Mouse (Mus musculus): Measurements from ENCODE around the gene Susd6. TPM values are rescaled to one million over a fixed set of nuclear protein-coding genes. Genes with fewer than 3 reads are reported as not detected.

Gene Susd6
- polyA plus RNA-seq, 1 experiment from 2014 or later: 16.1 TPM

GRCm38 (mm10) chr12:80861916-80862315, 71.6 kb downstream of the Susd6 start:
- Histone ChIP-seq H3K27me3 (ENCODE audit: insufficient read depth, low read length) (no peaks in the 10 kb centered on the region), H3K4me3 (replicated peaks; ENCODE audit: low read depth, low read length) (no peak overlapping the region), H3K4me2 (ENCODE audit: low read length) (no peak overlapping the region), H3K9ac (ENCODE audit: low read depth, low read length) (no peak overlapping the region), H3K27ac (no peak overlapping the region), H3K36me3 (ENCODE audit: insufficient read depth, low read length) (no peaks in the 10 kb centered on the region), H3K9me3 (replicated peaks; ENCODE audit: low read length) (no peaks in the 10 kb centered on the region), H3K4me1 (replicated peaks; ENCODE audit: insufficient read depth, low read length) (no peaks in the 10 kb centered on the region)
- TF ChIP-seq CTCF (IDR thresholded peaks at IDR 0.05; ENCODE audit: low read depth): no peak
- 15% methylated on average over 1 of the region's 1 CpGs for WGBS
- DNase-seq (ENCODE audit: low spot score): no peak
- ATAC-seq (replicated peaks; ENCODE audit: low FRiP score, low read depth): no peak

- no peaks in the 10 kb centered on the region for H3K4me1 ChIP-seq (replicated peaks; ENCODE audit: insufficient read depth, low read length)
- 73% methylated on average over 2 of the region's 2 CpGs for WGBS
- H3K4me3 ChIP-seq (replicated peaks; ENCODE audit: low read depth, low read length): no peak overlapping the region
- no peaks in the 10 kb centered on the region for H3K27me3 ChIP-seq (ENCODE audit: insufficient read depth, low read length)
- H3K4me2 ChIP-seq (ENCODE audit: low read length): no peak overlapping the region
- ATAC-seq (replicated peaks; ENCODE audit: low FRiP score, low read depth) (no peak), DNase-seq (ENCODE audit: low spot score) (no peak)
- no peak for TF ChIP-seq CTCF (IDR thresholded peaks at IDR 0.05; ENCODE audit: low read depth)
- H3K27ac ChIP-seq: no peak overlapping the region
- H3K9ac ChIP-seq (ENCODE audit: low read depth, low read length): no peak overlapping the region
- no peaks in the 10 kb centered on the region for H3K9me3 ChIP-seq (replicated peaks; ENCODE audit: low read length)
- 0 out of 2 replicates have a peak, but pooled peaks cover 2% of the 10 kb centered on the region for H3K36me3 ChIP-seq (ENCODE audit: insufficient read depth, low read length)
Observed at GRCm38 (mm10) chr12:80863370-80863769, 73.1 kb downstream of the Susd6 start.

GRCm38 (mm10) chr12:80865175-80865574, 74.9 kb downstream of the Susd6 start:
- no peaks in the 10 kb centered on the region for H3K4me1 ChIP-seq (replicated peaks; ENCODE audit: insufficient read depth, low read length)
- H3K4me2 ChIP-seq (ENCODE audit: low read length): no peak overlapping the region
- DNase-seq (ENCODE audit: low spot score) (no peak), ATAC-seq (replicated peaks; ENCODE audit: low FRiP score, low read depth) (no peak)
- 0 out of 2 replicates have a peak, but pooled peaks cover 14% of the 10 kb centered on the region for H3K36me3 ChIP-seq (ENCODE audit: insufficient read depth, low read length)
- no peak for TF ChIP-seq CTCF (IDR thresholded peaks at IDR 0.05; ENCODE audit: low read depth)
- no peaks in the 10 kb centered on the region for H3K9me3 ChIP-seq (replicated peaks; ENCODE audit: low read length)
- WGBS: 77% methylated on average over 4 of the region's 4 CpGs
- H3K9ac ChIP-seq (ENCODE audit: low read depth, low read length): no peak overlapping the region
- no peaks in the 10 kb centered on the region for H3K27me3 ChIP-seq (ENCODE audit: insufficient read depth, low read length)
- no peak overlapping the region for H3K27ac ChIP-seq
- H3K4me3 ChIP-seq (replicated peaks; ENCODE audit: low read depth, low read length): no peak overlapping the region

GRCm38 (mm10) chr12:80866023-80866422, 75.7 kb downstream of the Susd6 start:
- WGBS: 82% methylated on average over 2 of the region's 2 CpGs
- ATAC-seq (replicated peaks; ENCODE audit: low FRiP score, low read depth) (no peak), DNase-seq (ENCODE audit: low spot score) (no peak)

GRCm38 (mm10) chr12:80867083-80867482, 76.8 kb downstream of the Susd6 start:
- Histone ChIP-seq H3K4me3 (replicated peaks; ENCODE audit: low read depth, low read length) (no peak overlapping the region), H3K27ac (no peak overlapping the region), H3K4me1 (replicated peaks; ENCODE audit: insufficient read depth, low read length) (no peaks in the 10 kb centered on the region), H3K9me3 (replicated peaks; ENCODE audit: low read length) (no peaks in the 10 kb centered on the region), H3K4me2 (ENCODE audit: low read length) (no peak overlapping the region), H3K9ac (ENCODE audit: low read depth, low read length) (no peak overlapping the region), H3K27me3 (ENCODE audit: insufficient read depth, low read length) (no peaks in the 10 kb centered on the region), H3K36me3 (ENCODE audit: insufficient read depth, low read length) (peaks cover 19% of the 10 kb centered on the region; the same call in 1 of the 2 replicates)
- ATAC-seq (replicated peaks; ENCODE audit: low FRiP score, low read depth): no peak
- peak; percentile 38 for DNase-seq (ENCODE audit: low spot score)
- no peak for TF ChIP-seq CTCF (IDR thresholded peaks at IDR 0.05; ENCODE audit: low read depth)
- WGBS: 63% methylated on average over 3 of the region's 3 CpGs

More at GRCm38 (mm10) chr12:80866023-80866422, 75.7 kb downstream of the Susd6 start:
- H3K27ac ChIP-seq: no peak overlapping the region
- no peak overlapping the region for H3K9ac ChIP-seq (ENCODE audit: low read depth, low read length)
- H3K27me3 ChIP-seq (ENCODE audit: insufficient read depth, low read length): no peaks in the 10 kb centered on the region
- peaks cover 19% of the 10 kb centered on the region; the same call in 1 of the 2 replicates for H3K36me3 ChIP-seq (ENCODE audit: insufficient read depth, low read length)
- H3K4me2 ChIP-seq (ENCODE audit: low read length): no peak overlapping the region
- no peaks in the 10 kb centered on the region for H3K4me1 ChIP-seq (replicated peaks; ENCODE audit: insufficient read depth, low read length)
- TF ChIP-seq CTCF (IDR thresholded peaks at IDR 0.05; ENCODE audit: low read depth): no peak
- H3K9me3 ChIP-seq (replicated peaks; ENCODE audit: low read length): no peaks in the 10 kb centered on the region
- H3K4me3 ChIP-seq (replicated peaks; ENCODE audit: low read depth, low read length): no peak overlapping the region

- no peak for DNase-seq (ENCODE audit: low spot score)
- Histone ChIP-seq H3K9ac (ENCODE audit: low read depth, low read length) (no peak overlapping the region), H3K4me2 (ENCODE audit: low read length) (no peak overlapping the region), H3K4me3 (replicated peaks; ENCODE audit: low read depth, low read length) (no peak overlapping the region), H3K27ac (no peak overlapping the region), H3K4me1 (replicated peaks; ENCODE audit: insufficient read depth, low read length) (no peaks in the 10 kb centered on the region), H3K27me3 (ENCODE audit: insufficient read depth, low read length) (no peaks in the 10 kb centered on the region), H3K9me3 (replicated peaks; ENCODE audit: low read length) (no peaks in the 10 kb centered on the region), H3K36me3 (ENCODE audit: insufficient read depth, low read length) (peaks cover 19% of the 10 kb centered on the region; the same call in 1 of the 2 replicates)
- TF ChIP-seq CTCF (IDR thresholded peaks at IDR 0.05; ENCODE audit: low read depth): no peak
- WGBS: 81% methylated on average over 7 of the region's 7 CpGs
- no peak for ATAC-seq (replicated peaks; ENCODE audit: low FRiP score, low read depth)
Observed at GRCm38 (mm10) chr12:80868401-80868800, 78.1 kb downstream of the Susd6 start.

Data from kidney, postnatal 0 days (tissue).